Mouse (Mus musculus) layer of hippocampus, postnatal 25 days (tissue): ENCODE data around the gene Plpp4. TPM values are rescaled to one million over a fixed set of nuclear protein-coding genes. Genes with fewer than 3 reads are reported as not detected.

ENCODE experiments used
- DNase-seq, 2 experiments: peaks; one replicate each; pipeline ENCODE4 v3.0.0; 2022; ENCODE audit warnings: mixed read lengths in 2 of 2, low spot score in 1 of 2; ENCODE audit errors: extremely low spot score in 1 of 2
- total RNA-seq, 2 experiments: library from RNA; stranded (reverse); gene quantifications; 2 replicates each; pipeline ENCODE4 v1.2.3; 2021

Plpp4 gene
- total RNA-seq, 2 experiments from 2014 or later, result 12.1 to 12.3 TPM

- no peak for DNase-seq
Measured at GRCm38 (mm10) chr7:129429903-129430302, 173.1 kb downstream of the Plpp4 start.
